Mouse (Mus musculus) heart, embryonic 15.5 days (tissue): Measurements from ENCODE around the gene Prpf40b. TPM values are rescaled to one million over a fixed set of nuclear protein-coding genes. Genes with fewer than 3 reads are reported as not detected.

Experiments
- ATAC-seq: fragments of 200-750 bp; cut with Nextera tagmentation; replicated peaks from 2 replicates; pipeline ENCODE4 v1.8.0; 2017; ENCODE audit warnings: low read depth, moderate TSS enrichment; ENCODE audit not compliant: insufficient number of reproducible peaks, insufficient read depth, low FRiP score
- H3K27ac ChIP-seq: fragments of 300-500 bp; sonication (generic); 2 replicates; pipeline ENCODE4 v1.5.1; 2015; ENCODE audit warnings: mild to moderate bottlenecking, inconsistent platforms
- H3K27me3 ChIP-seq: fragments of 300-500 bp; sonication (generic); 2 replicates; pipeline ENCODE4 v1.6.1; 2015; ENCODE audit warnings: inconsistent platforms
- H3K36me3 ChIP-seq: fragments of 300-500 bp; sonication (generic); 2 replicates; pipeline ENCODE4 v1.6.1; 2015; ENCODE audit warnings: mild to moderate bottlenecking, inconsistent platforms
- H3K4me1 ChIP-seq: fragments of 300-500 bp; sonication (generic); replicated peaks from 2 replicates; pipeline ENCODE4 v1.6.1; 2015; ENCODE audit warnings: inconsistent platforms
- H3K4me2 ChIP-seq: fragments of 300-500 bp; sonication (generic); 2 replicates; pipeline ENCODE4 v1.6.1; 2015; ENCODE audit warnings: inconsistent platforms, mild to moderate bottlenecking, moderate library complexity
- H3K4me3 ChIP-seq: fragments of 300-500 bp; sonication (generic); 2 replicates; pipeline ENCODE4 v1.5.1; 2015; ENCODE audit warnings: mild to moderate bottlenecking, inconsistent platforms
- H3K9ac ChIP-seq: fragments of 300-500 bp; sonication (generic); 2 replicates; pipeline ENCODE4 v1.6.1; 2015; ENCODE audit warnings: mild to moderate bottlenecking, inconsistent platforms
- H3K9me3 ChIP-seq: fragments of 300-500 bp; sonication (generic); replicated peaks from 2 replicates; pipeline ENCODE4 v1.6.1; 2016; ENCODE audit warnings: inconsistent platforms
- WGBS: fragments of 180-500 bp; shearing (Covaris S2); methylation state at CpG from one replicate; pipeline ENCODE4 v1.1.7; 2015; ENCODE audit warnings: mixed read lengths; 5-methylcytosine and 5-hydroxymethylcytosine counted together
- polyA plus RNA-seq: library from polyadenylated mRNA; unstranded; fragments of >200 nt; fragmentation: Nextera tagmentation; extraction: Ambion mirVana; gene quantifications from 2 replicates; pipeline ENCODE4 v1.2.1, GENCODE M21; 2015

Gene Prpf40b
- polyA plus RNA-seq, 1 experiment from 2014 or later: 37.2 TPM

GRCm38 (mm10) chr15:99318861-99319410 lies 24.0 kb downstream of the Prpf40b start:
- Histone ChIP-seq H3K4me1 (peaks cover 19% of the 10 kb centered on the region; the same call in 1 of the 2 replicates), H3K9me3 (no peaks in the 10 kb centered on the region), H3K27me3 (no peaks in the 10 kb centered on the region), H3K36me3 (peaks cover 91% of the 10 kb centered on the region), H3K4me3 (no peak overlapping the region), H3K9ac (no peak overlapping the region), H3K27ac (peak overlapping the region; percentile 63), H3K4me2 (no peak overlapping the region)
- no peak for ATAC-seq
- 78% methylated on average over 14 of the region's 14 CpGs for WGBS

- Histone ChIP-seq H3K9ac (no peak overlapping the region), H3K9me3 (no peaks in the 10 kb centered on the region), H3K4me1 (peaks cover 19% of the 10 kb centered on the region; the same call in 1 of the 2 replicates), H3K4me2 (no peak overlapping the region), H3K36me3 (peaks cover 91% of the 10 kb centered on the region), H3K27me3 (no peaks in the 10 kb centered on the region), H3K4me3 (no peak overlapping the region), H3K27ac (peak overlapping the region; percentile 63)
- ATAC-seq: no peak
- 45% methylated on average over 3 of the region's 3 CpGs for WGBS
Measured at GRCm38 (mm10) chr15:99319411-99319871, 24.6 kb downstream of the Prpf40b start.

DNA sequence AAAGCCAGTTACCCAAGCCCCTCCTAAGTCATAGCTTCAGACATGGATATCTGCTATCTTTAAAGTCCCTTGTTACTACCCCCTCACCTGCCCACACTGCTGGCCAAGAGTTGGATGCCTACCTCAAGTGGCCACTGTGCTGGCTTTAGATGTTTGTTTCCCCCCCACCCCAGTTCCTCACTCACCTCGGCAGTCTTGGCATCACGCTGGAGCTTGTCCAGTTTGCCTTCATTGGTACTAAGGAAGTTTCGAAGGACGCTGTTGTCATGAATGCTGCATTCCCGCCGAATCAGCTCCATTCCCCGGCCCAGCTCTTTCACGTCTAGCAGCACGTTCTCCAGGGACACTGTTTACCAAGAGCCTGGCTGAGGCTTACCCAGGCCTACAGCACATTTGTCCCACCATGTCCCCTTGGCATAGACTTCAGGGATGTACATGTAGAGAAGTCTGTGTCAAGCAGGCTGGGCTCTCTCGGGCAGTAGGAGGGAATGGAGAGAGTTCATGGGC lies 25.3 kb downstream of the Prpf40b start:
- Histone ChIP-seq H3K4me1 (peaks cover 19% of the 10 kb centered on the region; the same call in 1 of the 2 replicates), H3K9me3 (no peaks in the 10 kb centered on the region), H3K36me3 (peaks cover 93% of the 10 kb centered on the region), H3K27ac (peak overlapping the region; percentile 63), H3K4me2 (no peak overlapping the region), H3K27me3 (no peaks in the 10 kb centered on the region), H3K4me3 (no peak overlapping the region), H3K9ac (no peak overlapping the region)
- ATAC-seq: no peak
- 64% methylated on average over 10 of the region's 10 CpGs for WGBS

- H3K4me1 ChIP-seq: peaks cover 21% of the 10 kb centered on the region; the same call in 1 of the 2 replicates
- H3K36me3 ChIP-seq: peaks cover 86% of the 10 kb centered on the region
- H3K27ac ChIP-seq: peak overlapping the region; percentile 63
- no peak overlapping the region for H3K9ac ChIP-seq
- H3K9me3 ChIP-seq: no peaks in the 10 kb centered on the region
- H3K4me2 ChIP-seq: no peak overlapping the region
- 73% methylated on average over 9 of the region's 9 CpGs for WGBS
- no peaks in the 10 kb centered on the region for H3K27me3 ChIP-seq
- no peak overlapping the region for H3K4me3 ChIP-seq
- no peak for ATAC-seq
Measured at GRCm38 (mm10) chr15:99320978-99321377, 26.1 kb downstream of the Prpf40b start.

GRCm38 (mm10) chr15:99324151-99324550 lies 29.3 kb downstream of the Prpf40b start:
- Histone ChIP-seq H3K4me1 (peaks cover 18% of the 10 kb centered on the region), H3K4me2 (no peak overlapping the region), H3K36me3 (peaks cover 78% of the 10 kb centered on the region), H3K4me3 (no peak overlapping the region), H3K27ac (no peak overlapping the region), H3K9me3 (no peaks in the 10 kb centered on the region), H3K9ac (no peak overlapping the region), H3K27me3 (no peaks in the 10 kb centered on the region)
- ATAC-seq: no peak
- 81% methylated on average over 9 of the region's 9 CpGs for WGBS

- no peaks in the 10 kb centered on the region for H3K9me3 ChIP-seq
- no peak overlapping the region for H3K4me3 ChIP-seq
- H3K36me3 ChIP-seq: peaks cover 67% of the 10 kb centered on the region
- H3K4me1 ChIP-seq: peaks cover 25% of the 10 kb centered on the region
- no peaks in the 10 kb centered on the region for H3K27me3 ChIP-seq
- peak overlapping the region; percentile 62 for H3K27ac ChIP-seq
- no peak overlapping the region for H3K9ac ChIP-seq
- ATAC-seq: no peak
- H3K4me2 ChIP-seq: no peak overlapping the region
- WGBS: 90% methylated on average over 6 of the region's 6 CpGs
Measured at GRCm38 (mm10) chr15:99325598-99325997, 30.7 kb downstream of the Prpf40b start.

DNA sequence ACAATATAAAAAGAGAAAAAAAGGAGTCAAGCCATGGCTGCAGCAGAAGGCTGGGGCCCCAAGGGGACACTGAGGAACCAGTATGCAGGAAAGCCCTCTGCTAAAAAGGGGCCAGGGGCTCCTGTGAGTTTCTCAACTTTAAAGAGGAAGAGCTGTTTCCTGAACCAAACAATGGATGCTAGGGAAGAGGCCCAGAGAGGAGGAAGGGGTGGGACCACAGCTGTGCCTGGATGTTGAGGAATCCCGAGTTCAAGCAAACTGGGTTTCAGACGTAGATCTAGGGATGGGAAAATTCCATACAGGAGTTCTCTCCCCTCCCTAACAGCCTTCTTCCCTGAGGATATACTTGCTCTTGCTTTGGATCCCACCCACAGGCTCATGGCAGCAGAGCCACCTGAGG lies 31.5 kb downstream of the Prpf40b start:
- H3K27me3 ChIP-seq: no peaks in the 10 kb centered on the region
- H3K36me3 ChIP-seq: peaks cover 66% of the 10 kb centered on the region
- peak; percentile 56; the same call in 1 of the 2 replicates for ATAC-seq
- H3K4me2 ChIP-seq: no peak overlapping the region
- H3K4me3 ChIP-seq: no peak overlapping the region
- H3K4me1 ChIP-seq: peaks cover 28% of the 10 kb centered on the region
- no peak overlapping the region for H3K9ac ChIP-seq
- no peaks in the 10 kb centered on the region for H3K9me3 ChIP-seq
- 52% methylated on average over 2 of the region's 2 CpGs for WGBS
- H3K27ac ChIP-seq: peak overlapping the region; percentile 67

GRCm38 (mm10) chr15:99326959-99327358 lies 32.1 kb downstream of the Prpf40b start:
- Histone ChIP-seq H3K9ac (no peak overlapping the region), H3K27ac (peak overlapping the region; percentile 67; the same call in 1 of the 2 replicates), H3K4me2 (no peak overlapping the region), H3K9me3 (no peaks in the 10 kb centered on the region), H3K36me3 (peaks cover 60% of the 10 kb centered on the region), H3K27me3 (no peaks in the 10 kb centered on the region), H3K4me1 (peaks cover 31% of the 10 kb centered on the region), H3K4me3 (no peak overlapping the region)
- no peak for ATAC-seq
- WGBS: 72% methylated on average over 1 of the region's 1 CpGs

- Histone ChIP-seq H3K4me3 (no peak overlapping the region), H3K9me3 (no peaks in the 10 kb centered on the region), H3K4me2 (no peak overlapping the region), H3K4me1 (peaks cover 41% of the 10 kb centered on the region), H3K27ac (no peak overlapping the region), H3K36me3 (peaks cover 51% of the 10 kb centered on the region), H3K27me3 (no peaks in the 10 kb centered on the region), H3K9ac (no peak overlapping the region)
- 90% methylated on average over 5 of the region's 5 CpGs for WGBS
- ATAC-seq: no peak
Measured at GRCm38 (mm10) chr15:99328011-99328410, 33.1 kb downstream of the Prpf40b start.

- peaks cover 64% of the 10 kb centered on the region for H3K4me1 ChIP-seq
Measured at GRCm38 (mm10) chr15:99330324-99330723, 35.4 kb downstream of the Prpf40b start.

DNA sequence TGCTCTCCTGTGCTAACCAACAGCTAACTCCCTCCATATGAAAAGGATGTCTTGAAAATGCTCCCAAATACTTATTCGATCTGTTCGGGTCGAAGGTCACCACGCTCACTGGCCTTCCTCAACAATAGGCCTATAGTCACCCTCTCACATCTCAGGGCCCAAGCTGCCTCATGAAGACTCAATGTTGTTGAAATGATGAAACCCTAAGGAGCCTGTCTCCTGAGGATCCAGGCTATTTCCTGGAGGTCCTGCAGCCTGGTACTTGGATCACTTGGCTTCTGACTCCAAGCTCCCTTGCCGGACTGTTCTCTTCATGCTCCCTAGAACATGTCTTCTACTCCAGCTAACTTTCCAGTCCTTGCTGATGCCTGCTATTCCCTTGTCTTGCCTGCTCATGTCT lies 36.5 kb downstream of the Prpf40b start:
- 84% methylated on average over 5 of the region's 5 CpGs for WGBS
- Histone ChIP-seq H3K27ac (peak overlapping the region; percentile 95; the same call in 1 of the 2 replicates), H3K4me1 (peaks cover 73% of the 10 kb centered on the region), H3K36me3 (peaks cover 28% of the 10 kb centered on the region), H3K27me3 (no peaks in the 10 kb centered on the region), H3K9me3 (no peaks in the 10 kb centered on the region), H3K9ac (no peak overlapping the region), H3K4me2 (no peak overlapping the region), H3K4me3 (no peak overlapping the region)
- no peak for ATAC-seq

More at GRCm38 (mm10) chr15:99330324-99330723, 35.4 kb downstream of the Prpf40b start:
- no peaks in the 10 kb centered on the region for H3K27me3 ChIP-seq
- H3K4me2 ChIP-seq: no peak overlapping the region
- H3K36me3 ChIP-seq: peaks cover 28% of the 10 kb centered on the region
- 0 out of 2 replicates have a peak overlapping the region, but pooled peaks have one; percentile 34 for H3K27ac ChIP-seq
- no peaks in the 10 kb centered on the region for H3K9me3 ChIP-seq
- H3K4me3 ChIP-seq: no peak overlapping the region
- 75% methylated on average over 2 of the region's 2 CpGs for WGBS
- ATAC-seq: no peak
- H3K9ac ChIP-seq: no peak overlapping the region

- Histone ChIP-seq H3K36me3 (peaks cover 26% of the 10 kb centered on the region), H3K4me1 (peaks cover 80% of the 10 kb centered on the region), H3K27me3 (no peaks in the 10 kb centered on the region), H3K9ac (no peak overlapping the region), H3K9me3 (no peaks in the 10 kb centered on the region), H3K4me3 (no peak overlapping the region), H3K4me2 (no peak overlapping the region), H3K27ac (peak overlapping the region; percentile 95)
- no peak for ATAC-seq
Measured at GRCm38 (mm10) chr15:99332111-99332510, 37.2 kb downstream of the Prpf40b start.
